Mouse (Mus musculus) hindbrain, embryonic 16.5 days (tissue): ENCODE measurements at regions not wholly inside any gene's neighbourhood (a gene's known extent, or its start where the extent isn't known, plus 50 kb on each side); places are given as distances from the start of the nearest gene placed in this dataset.

Experiments
- ATAC-seq: fragments of 200-750 bp; cut with Nextera tagmentation; 2 replicates; pipeline ENCODE4 v1.8.0; 2017; ENCODE audit warnings: moderate TSS enrichment, moderate library complexity
- H3K27ac ChIP-seq: fragments of 300-500 bp; sonication (generic); 2 replicates; pipeline ENCODE4 v1.5.1; 2014; ENCODE audit warnings: low read depth, mild to moderate bottlenecking, control low read depth, low read length, moderate library complexity
- H3K27me3 ChIP-seq: fragments of 300-500 bp; sonication (generic); replicated peaks from 2 replicates; pipeline ENCODE4 v1.6.1; 2014; ENCODE audit warnings: low read length; ENCODE audit not compliant: control insufficient read depth, insufficient read depth
- H3K36me3 ChIP-seq: fragments of 300-500 bp; sonication (generic); 2 replicates; pipeline ENCODE4 v1.6.1; 2014; ENCODE audit warnings: mild to moderate bottlenecking, low read length, moderate library complexity, mixed read lengths; ENCODE audit not compliant: control insufficient read depth, insufficient read depth
- H3K4me1 ChIP-seq: fragments of 300-500 bp; sonication (generic); 2 replicates; pipeline ENCODE4 v1.6.1; 2014; ENCODE audit warnings: low read depth, low read length; ENCODE audit not compliant: control insufficient read depth, insufficient read depth
- H3K4me2 ChIP-seq: fragments of 300-500 bp; sonication (generic); 2 replicates; pipeline ENCODE4 v1.6.1; 2014; ENCODE audit warnings: mild to moderate bottlenecking, low read length, control low read depth, moderate library complexity
- H3K4me3 ChIP-seq: fragments of 300-500 bp; sonication (generic); 2 replicates; pipeline ENCODE4 v1.5.1; 2014; ENCODE audit warnings: mild to moderate bottlenecking, low read length, control low read depth, moderate library complexity
- H3K9ac ChIP-seq: fragments of 300-500 bp; sonication (generic); 2 replicates; pipeline ENCODE4 v1.6.1; 2014; ENCODE audit warnings: low read depth, mild to moderate bottlenecking, control low read depth, low read length, moderate library complexity
- H3K9me3 ChIP-seq: fragments of 300-500 bp; sonication (generic); 2 replicates; pipeline ENCODE4 v1.6.1; 2014; ENCODE audit warnings: mild to moderate bottlenecking, low read length, moderate library complexity; ENCODE audit not compliant: control insufficient read depth
- WGBS: fragments of 180-500 bp; shearing (Covaris S2); extraction: QIAGEN DNeasy Blood & Tissue Kit; methylation state at CpG from one replicate; pipeline ENCODE4 v1.1.7; 2014; 5-methylcytosine and 5-hydroxymethylcytosine counted together

GRCm38 (mm10) chr6:93392402-93392801 lies 449.1 kb upstream of the Adamts9 start:
- H3K36me3 ChIP-seq, result no peaks in the 10 kb centered on the region
- H3K4me3 ChIP-seq, result no peak overlapping the region
- H3K27me3 ChIP-seq, result no peaks in the 10 kb centered on the region
- H3K9ac ChIP-seq, result no peak overlapping the region
- H3K4me1 ChIP-seq, result peaks cover 7% of the 10 kb centered on the region
- WGBS, result 77% methylated on average over 6 of the region's 6 CpGs
- H3K9me3 ChIP-seq, result no peaks in the 10 kb centered on the region
- no peak overlapping the region for H3K27ac ChIP-seq
- no peak overlapping the region for H3K4me2 ChIP-seq
- ATAC-seq, result no peak

GRCm38 (mm10) chr6:93391166-93391565 lies 447.9 kb upstream of the Adamts9 start:
- ATAC-seq, result no peak

GRCm38 (mm10) chr6:93371341-93371740 lies 428.0 kb upstream of the Adamts9 start:
- H3K27ac ChIP-seq, result no peak overlapping the region
- H3K27me3 ChIP-seq, result no peaks in the 10 kb centered on the region
- H3K4me2 ChIP-seq, result no peak overlapping the region
- no peaks in the 10 kb centered on the region for H3K9me3 ChIP-seq
- no peak overlapping the region for H3K9ac ChIP-seq
- WGBS, result 87% methylated on average over 6 of the region's 6 CpGs
- no peaks in the 10 kb centered on the region for H3K36me3 ChIP-seq
- H3K4me1 ChIP-seq, result no peaks in the 10 kb centered on the region
- ATAC-seq, result no peak
- no peak overlapping the region for H3K4me3 ChIP-seq

More at GRCm38 (mm10) chr6:93391166-93391565, 447.9 kb upstream of the Adamts9 start:
- H3K4me3 ChIP-seq, result no peak overlapping the region
- H3K4me2 ChIP-seq, result no peak overlapping the region
- H3K9ac ChIP-seq, result no peak overlapping the region
- H3K36me3 ChIP-seq, result no peaks in the 10 kb centered on the region
- H3K9me3 ChIP-seq, result no peaks in the 10 kb centered on the region
- H3K4me1 ChIP-seq, result peaks cover 6% of the 10 kb centered on the region
- 71% methylated on average over 5 of the region's 5 CpGs for WGBS
- H3K27ac ChIP-seq, result no peak overlapping the region
- H3K27me3 ChIP-seq, result no peaks in the 10 kb centered on the region

GRCm38 (mm10) chr6:93363846-93364245 lies 420.6 kb upstream of the Adamts9 start:
- Histone ChIP-seq H3K27me3 (no peaks in the 10 kb centered on the region), H3K27ac (no peak overlapping the region), H3K4me3 (no peak overlapping the region), H3K4me2 (no peak overlapping the region), H3K36me3 (no peaks in the 10 kb centered on the region), H3K9me3 (no peaks in the 10 kb centered on the region), H3K4me1 (no peaks in the 10 kb centered on the region), H3K9ac (no peak overlapping the region)
- WGBS, result 60% methylated on average over 4 of the region's 4 CpGs
- no peak for ATAC-seq

GRCm38 (mm10) chr6:93353353-93354125 lies 410.2 kb upstream of the Adamts9 start:
- WGBS, result 78% methylated on average over 12 of the region's 12 CpGs
- Histone ChIP-seq H3K27me3 (no peaks in the 10 kb centered on the region), H3K9me3 (no peaks in the 10 kb centered on the region), H3K4me2 (no peak overlapping the region), H3K4me3 (no peak overlapping the region), H3K27ac (no peak overlapping the region), H3K9ac (no peak overlapping the region), H3K4me1 (no peaks in the 10 kb centered on the region), H3K36me3 (no peaks in the 10 kb centered on the region)
- no peak for ATAC-seq

GRCm38 (mm10) chr6:93349936-93350700 lies 406.8 kb upstream of the Adamts9 start:
- Histone ChIP-seq H3K36me3 (no peaks in the 10 kb centered on the region), H3K4me2 (no peak overlapping the region), H3K4me3 (no peak overlapping the region), H3K27ac (no peak overlapping the region), H3K27me3 (no peaks in the 10 kb centered on the region), H3K9ac (no peak overlapping the region), H3K4me1 (no peaks in the 10 kb centered on the region), H3K9me3 (no peaks in the 10 kb centered on the region)
- 46% methylated on average over 7 of the region's 7 CpGs for WGBS
- ATAC-seq, result no peak

GRCm38 (mm10) chr6:93348141-93348540 lies 404.8 kb upstream of the Adamts9 start:
- Histone ChIP-seq H3K36me3 (no peaks in the 10 kb centered on the region), H3K27ac (no peak overlapping the region), H3K9me3 (no peaks in the 10 kb centered on the region), H3K4me1 (no peaks in the 10 kb centered on the region), H3K9ac (no peak overlapping the region), H3K4me3 (no peak overlapping the region), H3K4me2 (no peak overlapping the region), H3K27me3 (no peaks in the 10 kb centered on the region)
- ATAC-seq, result no peak
- 81% methylated on average over 3 of the region's 3 CpGs for WGBS

GRCm38 (mm10) chr6:93328683-93329082 lies 385.4 kb upstream of the Adamts9 start:
- H3K27me3 ChIP-seq, result no peaks in the 10 kb centered on the region

GRCm38 (mm10) chr6:93327930-93328329 lies 384.6 kb upstream of the Adamts9 start:
- Histone ChIP-seq H3K4me1 (no peaks in the 10 kb centered on the region), H3K9ac (no peak overlapping the region), H3K27me3 (no peaks in the 10 kb centered on the region), H3K27ac (no peak overlapping the region), H3K4me3 (no peak overlapping the region), H3K4me2 (no peak overlapping the region), H3K36me3 (no peaks in the 10 kb centered on the region), H3K9me3 (no peaks in the 10 kb centered on the region)
- no peak for ATAC-seq
- 58% methylated on average over 1 of the region's 1 CpGs for WGBS

More at GRCm38 (mm10) chr6:93328683-93329082, 385.4 kb upstream of the Adamts9 start:
- Histone ChIP-seq H3K4me1 (no peaks in the 10 kb centered on the region), H3K9ac (no peak overlapping the region), H3K4me3 (no peak overlapping the region), H3K36me3 (no peaks in the 10 kb centered on the region), H3K4me2 (no peak overlapping the region), H3K27ac (no peak overlapping the region), H3K9me3 (no peaks in the 10 kb centered on the region)
- ATAC-seq, result no peak
- 84% methylated on average over 2 of the region's 2 CpGs for WGBS
